Mouse (Mus musculus) testis, adult 2 months (tissue): Measurements from ENCODE around the gene Gm20388.

Experiments used
- CTCF ChIP-seq: fragments of 200-500 bp; IDR thresholded peaks from 2 replicates; pipeline ENCODE4 v1.5.1; 2012; ENCODE audit warnings: low read depth, mild to moderate bottlenecking, inconsistent platforms, low read length, moderate library complexity; ENCODE audit not compliant: control insufficient read depth, insufficient read depth, insufficient replicate concordance
- POLR2A ChIP-seq: fragments of 200-500 bp; IDR thresholded peaks from 2 replicates; pipeline ENCODE4 v1.6.1; 2012; ENCODE audit warnings: low read depth, mild to moderate bottlenecking, inconsistent platforms, low read length, moderate library complexity; ENCODE audit not compliant: control insufficient read depth

- TF ChIP-seq CTCF (no peak), POLR2A (no peak)
Observed at GRCm38 (mm10) chr8:120038741-120039140, 128.1 kb downstream of the Gm20388 start.
